Mouse (Mus musculus) midbrain, embryonic 14.5 days (tissue): ENCODE data around the gene Pdia2. TPM values are rescaled to one million over a fixed set of nuclear protein-coding genes. Genes with fewer than 3 reads are reported as not detected.
"Not testable (repeated sequence)": the region's sequence is repeated elsewhere in the genome, so short reads cannot be mapped to it uniquely, and the experiment has no call there.

ENCODE experiments used
- ATAC-seq: fragments of 200-750 bp; cut with Nextera tagmentation; 2 replicates; pipeline ENCODE4 v1.8.0; 2017; ENCODE audit warnings: moderate number of reproducible peaks, moderate library complexity; ENCODE audit not compliant: low FRiP score, low TSS enrichment
- DNase-seq: peaks from one replicate; pipeline ENCODE4 v3.0.0-alpha.2; 2015
- H3K27ac ChIP-seq: fragments of 300-500 bp; sonication (generic); replicated peaks from 2 replicates; pipeline ENCODE4 v1.5.1; 2014; ENCODE audit warnings: mild to moderate bottlenecking, low read depth, low read length, moderate library complexity
- H3K27me3 ChIP-seq: fragments of 300-500 bp; sonication (generic); 2 replicates; pipeline ENCODE4 v1.6.1; 2014; ENCODE audit warnings: low read length, control low read depth, mixed read lengths; ENCODE audit not compliant: control insufficient read depth, insufficient read depth
- H3K36me3 ChIP-seq: fragments of 300-500 bp; sonication (generic); 2 replicates; pipeline ENCODE4 v1.6.1; 2014; ENCODE audit warnings: low read length, control low read depth; ENCODE audit not compliant: control insufficient read depth, insufficient read depth
- H3K4me1 ChIP-seq: fragments of 300-500 bp; sonication (generic); 2 replicates; pipeline ENCODE4 v1.6.1; 2014; ENCODE audit warnings: mild to moderate bottlenecking, antibody characterized with exemption, low read length, control low read depth; ENCODE audit not compliant: control insufficient read depth, insufficient read depth
- H3K4me2 ChIP-seq: fragments of 300-500 bp; sonication (generic); 2 replicates; pipeline ENCODE4 v1.6.1; 2014; ENCODE audit warnings: mild to moderate bottlenecking, low read length, moderate library complexity
- H3K4me3 ChIP-seq: fragments of 300-500 bp; sonication (generic); replicated peaks from 2 replicates; pipeline ENCODE4 v1.5.1; 2014; ENCODE audit warnings: low read depth, low read length
- H3K9ac ChIP-seq: fragments of 300-500 bp; sonication (generic); replicated peaks from 2 replicates; pipeline ENCODE4 v1.6.1; 2014; ENCODE audit warnings: mild to moderate bottlenecking, low read length, moderate library complexity
- H3K9me3 ChIP-seq: fragments of 300-500 bp; sonication (generic); 2 replicates; pipeline ENCODE4 v1.6.1; 2016; ENCODE audit warnings: low read length, control low read depth, mixed read lengths; ENCODE audit not compliant: control insufficient read depth
- WGBS: fragments of 180-500 bp; shearing (Covaris S2); extraction: QIAGEN DNeasy Blood & Tissue Kit; methylation state at CpG from one replicate; pipeline ENCODE4 v1.1.7; 2014; 5-methylcytosine and 5-hydroxymethylcytosine counted together
- polyA plus RNA-seq: library from polyadenylated mRNA; unstranded; fragments of >200 nt; fragmentation: Nextera tagmentation; extraction: Ambion mirVana; gene quantifications from 2 replicates; pipeline ENCODE4 v1.2.1, GENCODE M21; 2014

The Pdia2 gene
- polyA plus RNA-seq, 1 experiment from 2014 or later, result not detected

DNA sequence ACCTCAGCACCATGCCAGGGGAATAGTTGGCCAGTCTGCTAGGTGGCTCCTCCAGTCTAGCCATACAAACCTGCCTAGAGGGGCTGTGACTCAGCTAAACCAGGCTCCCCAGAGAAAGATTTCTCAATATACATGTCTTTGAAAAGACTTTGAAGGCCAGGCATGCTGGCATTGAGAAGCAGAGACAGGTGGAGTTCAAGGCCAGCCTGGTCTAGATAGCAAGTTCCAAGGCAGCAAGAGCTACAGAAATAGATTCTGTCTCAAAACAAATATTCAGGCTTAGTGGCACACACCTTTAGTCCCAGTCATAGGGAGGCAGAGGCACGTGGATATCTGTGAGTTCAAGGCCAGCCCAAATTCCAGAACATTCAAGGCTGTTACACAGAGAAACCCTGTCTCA lies 7.5 kb upstream of the Pdia2 start:
- H3K9me3 ChIP-seq, result no peaks in the 10 kb centered on the region
- ATAC-seq, result no peak
- H3K27me3 ChIP-seq, result peaks cover 35% of the 10 kb centered on the region
- H3K4me2 ChIP-seq, result no peak overlapping the region
- no peak overlapping the region for H3K4me3 ChIP-seq
- H3K9ac ChIP-seq, result no peak overlapping the region
- WGBS, result 70% methylated on average over 1 of the region's 1 CpGs
- peaks cover 11% of the 10 kb centered on the region; the same call in 1 of the 2 replicates for H3K4me1 ChIP-seq
- no peak for DNase-seq
- no peak overlapping the region for H3K27ac ChIP-seq
- H3K36me3 ChIP-seq, result no peaks in the 10 kb centered on the region

DNA sequence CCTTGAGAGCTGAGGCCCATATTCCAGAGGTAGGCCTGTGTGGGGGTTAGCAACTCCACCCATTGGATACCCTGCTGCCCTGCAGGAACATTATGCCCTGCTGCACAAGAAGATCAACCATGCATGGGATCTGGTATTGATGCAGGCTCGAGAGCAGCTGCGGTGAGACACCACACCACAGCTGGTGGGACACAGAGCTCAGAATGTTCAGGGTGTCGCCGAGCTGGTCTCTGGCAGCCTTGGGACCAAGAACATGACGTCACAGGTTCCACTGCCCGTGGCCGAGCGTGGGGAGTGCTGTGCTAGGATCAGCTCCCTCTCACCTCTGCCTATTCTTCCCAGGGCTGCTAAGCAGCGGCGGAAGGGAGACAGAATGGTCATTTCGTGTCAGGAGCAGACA lies 5.9 kb upstream of the Pdia2 start:
- Histone ChIP-seq H3K9ac (no peak overlapping the region), H3K36me3 (no peaks in the 10 kb centered on the region), H3K9me3 (no peaks in the 10 kb centered on the region), H3K4me2 (no peak overlapping the region), H3K4me3 (no peak overlapping the region), H3K27me3 (peaks cover 39% of the 10 kb centered on the region), H3K27ac (no peak overlapping the region), H3K4me1 (peaks cover 13% of the 10 kb centered on the region; the same call in 1 of the 2 replicates)
- DNase-seq, result no peak
- no peak for ATAC-seq
- 12% methylated on average over 11 of the region's 11 CpGs for WGBS

DNA sequence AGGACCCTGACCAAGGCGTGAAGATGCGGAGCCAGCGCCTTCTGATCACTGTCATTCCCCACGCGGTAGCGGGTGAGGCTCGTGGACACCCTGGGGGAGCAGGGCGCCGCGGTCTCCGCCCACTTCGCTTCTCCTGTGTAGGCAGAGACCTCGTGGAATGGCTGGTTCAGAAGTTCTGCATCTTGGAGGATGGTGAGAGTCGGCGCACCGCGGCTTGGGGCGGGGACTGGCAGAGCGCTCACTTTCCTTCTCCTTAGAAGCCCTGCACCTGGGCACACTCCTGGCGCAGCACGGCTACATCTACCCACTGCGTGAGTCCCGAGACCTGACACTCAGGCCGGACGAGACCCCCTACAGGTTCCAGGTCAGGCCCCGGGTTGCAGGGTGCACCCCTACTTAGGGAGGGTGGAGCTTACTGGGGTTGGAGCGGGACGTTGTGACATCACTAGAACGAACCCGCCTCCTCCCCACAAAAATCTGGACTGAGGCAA lies 4.5 kb upstream of the Pdia2 start:
- Histone ChIP-seq H3K9ac (peak overlapping the region; percentile 40; the same call in 1 of the 2 replicates), H3K36me3 (no peaks in the 10 kb centered on the region), H3K9me3 (no peaks in the 10 kb centered on the region), H3K4me1 (peaks cover 13% of the 10 kb centered on the region; the same call in 1 of the 2 replicates), H3K4me3 (peak overlapping the region; percentile 37), H3K27me3 (peaks cover 44% of the 10 kb centered on the region), H3K4me2 (peak overlapping the region; percentile 72), H3K27ac (no peak overlapping the region)
- DNase-seq (peak; percentile 42), ATAC-seq (no peak)
- WGBS, result under 1% methylated on average over 30 of the region's 30 CpGs

DNA sequence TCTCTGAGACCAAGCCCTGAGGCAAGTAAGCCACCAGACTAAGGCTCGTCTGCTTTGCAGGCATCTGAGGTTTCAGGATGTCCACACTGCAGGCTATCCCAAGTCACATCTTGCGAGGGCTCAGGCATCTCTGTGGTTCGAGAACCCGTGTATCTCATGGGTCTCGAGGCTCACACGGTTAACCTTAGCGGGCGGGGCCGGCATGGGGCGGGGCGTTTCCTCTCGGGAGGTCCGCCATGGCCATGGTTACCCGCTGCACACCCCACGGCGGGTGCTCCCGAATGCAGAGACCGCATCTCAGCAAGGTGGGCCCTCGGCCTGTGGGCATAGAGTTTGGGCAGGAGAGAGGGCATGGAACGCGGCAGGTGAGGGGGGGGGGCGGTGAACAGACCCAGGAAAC lies 3.9 kb upstream of the Pdia2 start, which contains the start of gene Rgs11:
Gene Rgs11, plus strand, starts transcription at position 215 of the 400 bp plus-strand sequence.
- no peak for ATAC-seq
- Histone ChIP-seq H3K9me3 (no peaks in the 10 kb centered on the region), H3K4me1 (peaks cover 13% of the 10 kb centered on the region; the same call in 1 of the 2 replicates), H3K27me3 (peaks cover 44% of the 10 kb centered on the region), H3K4me3 (peak within 1 kb of the TSS; percentile 37), H3K9ac (peak within 1 kb of the TSS; percentile 40; the same call in 1 of the 2 replicates), H3K27ac (no peak within 1 kb of the TSS), H3K4me2 (peak within 1 kb of the TSS; percentile 95), H3K36me3 (peaks cover 3% of the 10 kb centered on the region)
- peak; percentile 17 for DNase-seq
- WGBS, result 2% methylated on average over 21 of the region's 22 CpGs

DNA sequence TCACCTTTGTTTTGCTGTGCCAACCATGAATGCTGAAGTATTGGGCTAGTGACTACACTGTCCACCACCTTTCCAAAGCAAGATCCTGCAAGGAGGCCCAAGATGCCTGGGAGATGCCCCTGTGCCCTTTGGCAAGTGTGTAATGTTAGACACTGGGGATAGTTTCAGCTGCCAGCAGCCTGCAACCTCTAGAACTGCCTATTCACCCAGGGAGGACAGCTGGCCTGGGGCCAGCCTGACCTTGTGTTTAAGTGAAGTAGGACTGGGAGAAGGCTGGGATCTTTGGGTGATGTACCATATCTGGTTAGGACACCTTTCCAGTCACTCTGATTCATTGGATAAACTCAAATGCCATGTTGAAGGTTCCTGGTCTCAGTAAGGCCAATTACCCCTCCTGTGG lies 3.1 kb upstream of the Pdia2 start:
- Histone ChIP-seq H3K27ac (no peak overlapping the region), H3K36me3 (peaks cover 10% of the 10 kb centered on the region), H3K9ac (no peak overlapping the region), H3K4me3 (no peak overlapping the region), H3K9me3 (no peaks in the 10 kb centered on the region), H3K4me1 (peaks cover 13% of the 10 kb centered on the region; the same call in 1 of the 2 replicates), H3K4me2 (no peak overlapping the region; the same call in 1 of the 2 replicates), H3K27me3 (peaks cover 44% of the 10 kb centered on the region)
- ATAC-seq, result no peak
- no peak for DNase-seq

DNA sequence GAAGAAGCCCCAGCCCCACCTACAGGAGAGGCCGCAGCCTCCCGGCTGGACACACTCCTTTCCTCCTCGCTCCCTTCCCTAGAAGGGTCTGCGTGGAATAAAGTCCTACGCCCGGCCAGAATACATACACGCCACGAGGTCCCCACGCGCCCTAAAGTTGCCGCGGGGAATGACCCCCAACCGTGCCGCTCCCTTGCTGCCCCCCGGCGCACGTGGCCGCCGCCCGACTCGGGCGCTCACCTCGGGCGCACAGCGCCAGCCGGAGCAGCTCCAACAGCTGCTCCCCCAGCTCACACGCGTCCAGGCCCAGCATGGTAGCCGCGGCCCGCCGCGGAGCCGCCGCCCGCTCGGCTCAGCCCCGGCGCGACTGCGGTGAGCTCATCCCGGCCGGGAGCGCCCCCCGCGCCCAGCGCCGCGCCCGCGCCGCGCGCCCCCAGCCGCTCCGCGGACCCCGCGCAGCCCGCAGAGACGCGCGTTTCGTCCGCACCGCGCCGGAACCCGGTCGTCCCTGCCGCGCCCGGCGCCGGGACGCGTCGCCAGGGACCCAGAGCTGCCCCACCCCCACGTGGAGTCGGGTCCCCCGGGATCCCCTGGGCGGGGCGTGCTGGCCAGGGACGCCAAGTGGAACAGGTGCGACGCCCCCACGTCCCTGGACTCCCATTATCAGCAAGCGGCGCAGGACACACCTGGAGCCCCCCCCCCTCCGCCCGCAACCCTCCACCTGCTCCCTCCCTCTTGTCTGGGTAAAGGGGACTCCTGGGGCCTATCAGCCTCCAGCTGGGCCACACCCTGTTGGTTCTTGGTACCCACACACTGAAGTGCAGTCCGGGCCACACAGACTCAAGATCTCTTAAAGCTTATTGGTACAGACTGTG lies 2.2 kb upstream of the Pdia2 start:
- ATAC-seq (peak; percentile 49), DNase-seq (peak; percentile 70)
- Histone ChIP-seq H3K27ac (no peak overlapping the region), H3K9ac (peak overlapping the region; percentile 60), H3K9me3 (no peaks in the 10 kb centered on the region), H3K4me2 (peak overlapping the region; percentile 95), H3K27me3 (peaks cover 44% of the 10 kb centered on the region), H3K4me1 (peaks cover 13% of the 10 kb centered on the region; the same call in 1 of the 2 replicates), H3K4me3 (peak overlapping the region; percentile 51), H3K36me3 (peaks cover 19% of the 10 kb centered on the region)
- under 1% methylated on average over 80 of the region's 92 CpGs for WGBS

DNA sequence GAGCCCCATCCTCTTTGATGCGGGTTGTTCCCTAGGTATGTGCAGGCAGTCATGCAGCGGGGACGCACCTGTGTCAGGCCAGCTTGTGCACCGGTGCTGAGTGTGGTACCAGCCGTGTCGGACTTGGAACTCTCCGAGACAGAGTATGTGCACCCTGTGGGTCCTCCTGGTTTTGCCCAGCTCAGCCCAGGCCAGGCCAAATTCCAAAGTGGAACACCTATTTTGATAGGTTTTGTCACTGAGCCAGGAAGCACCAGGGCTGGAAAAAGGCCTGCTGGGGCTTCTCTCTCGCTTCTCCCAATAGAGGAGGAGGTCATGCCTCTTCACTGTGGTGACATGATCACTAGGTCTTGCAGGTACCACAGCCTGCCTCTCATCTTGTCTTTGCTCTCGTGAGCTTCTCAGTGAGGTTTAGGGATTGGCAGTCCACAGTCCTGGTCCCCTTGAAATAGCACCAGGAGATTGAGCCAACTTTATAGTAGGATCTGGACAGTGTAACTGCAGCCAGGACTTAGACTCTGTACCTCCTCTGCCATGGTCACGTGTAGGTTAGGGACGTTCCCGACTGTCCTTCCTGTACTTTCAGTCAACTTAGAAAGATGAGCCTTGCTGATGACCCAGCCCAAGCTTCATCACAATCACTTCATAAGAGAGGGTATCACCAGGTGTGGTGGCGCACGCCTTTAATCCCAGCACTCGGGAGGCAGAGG lies 6.3 kb downstream of the Pdia2 start:
- Histone ChIP-seq H3K4me1 (no peaks in the 10 kb centered on the region), H3K27me3 (no peaks in the 10 kb centered on the region), H3K27ac (no peak overlapping the region), H3K9ac (no peak overlapping the region), H3K4me3 (no peak overlapping the region), H3K4me2 (no peak overlapping the region), H3K9me3 (no peaks in the 10 kb centered on the region), H3K36me3 (peaks cover 93% of the 10 kb centered on the region)
- DNase-seq, result no peak
- ATAC-seq, result no peak
- WGBS, result 96% methylated on average over 15 of the region's 15 CpGs

DNA sequence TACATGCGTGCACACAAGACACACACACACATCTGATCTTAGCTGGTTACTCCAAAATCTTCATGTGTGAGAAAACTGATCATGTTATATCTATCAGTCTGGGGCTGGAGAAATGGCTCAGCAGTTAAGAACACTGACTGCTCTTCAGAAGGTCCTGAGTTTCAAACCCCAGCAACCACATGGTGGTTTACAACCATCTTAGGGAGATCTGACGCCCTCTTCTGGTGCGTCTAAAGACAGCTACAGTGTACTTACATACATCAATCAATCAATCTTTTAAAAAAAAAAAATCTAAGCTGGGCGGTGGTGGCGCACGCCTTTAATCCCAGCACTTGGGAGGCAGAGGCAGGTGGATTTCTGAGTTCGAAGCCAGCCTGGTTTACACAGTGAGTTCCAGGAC lies 7.4 kb downstream of the Pdia2 start:
- not testable (repeated sequence) for ATAC-seq, DNase-seq, H3K4me1 ChIP-seq, H3K4me2 ChIP-seq, H3K27ac ChIP-seq, H3K9ac ChIP-seq, H3K27me3 ChIP-seq, H3K4me3 ChIP-seq, H3K9me3 ChIP-seq
- 91% methylated on average over 7 of the region's 7 CpGs for WGBS
- peaks cover 91% of the 10 kb centered on the region for H3K36me3 ChIP-seq
